Mouse (Mus musculus) adrenal gland, postnatal 4 days (tissue): Measurements from ENCODE around the gene Zglp1. TPM values are rescaled to one million over a fixed set of nuclear protein-coding genes. Genes with fewer than 3 reads are reported as not detected.

Experiments
- DNase-seq, 2 experiments: peaks; one replicate each; pipeline ENCODE4 v3.0.0; 2021 to 2022; ENCODE audit warnings: low spot score in 2 of 2, mixed read lengths in 2 of 2
- microRNA-seq: library from miRNA; unstranded; fragments of <30 nt; microRNA quantifications from one replicate; pipeline ENCODE4 v1.2.0, GENCODE M21; 2021
- total RNA-seq, 2 experiments: library from RNA; stranded (reverse); gene quantifications; 2 replicates each; pipeline ENCODE4 v1.2.3; 2021

Gene Zglp1
- total RNA-seq, 2 experiments from 2014 or later = not detected

GRCm38 (mm10) chr9:21028560-21029110 is 38.3 kb downstream of the Zglp1 start:
- no peak for DNase-seq

GRCm38 (mm10) chr9:21027774-21028290 is 39.1 kb downstream of the Zglp1 start:
- DNase-seq = no peak

- no peak for DNase-seq
Measured at GRCm38 (mm10) chr9:21026849-21027248, 40.0 kb downstream of the Zglp1 start.

GRCm38 (mm10) chr9:21025258-21025810 is 41.6 kb downstream of the Zglp1 start:
- no peak for DNase-seq

GRCm38 (mm10) chr9:21022726-21023125 is 44.2 kb downstream of the Zglp1 start:
- DNase-seq = no peak

- no peak for DNase-seq
Measured at GRCm38 (mm10) chr9:21022288-21022687, 44.6 kb downstream of the Zglp1 start.

GRCm38 (mm10) chr9:21021363-21021762 is 45.5 kb downstream of the Zglp1 start:
- DNase-seq = no peak

- no peak for DNase-seq
Measured at GRCm38 (mm10) chr9:21018600-21018999, 48.3 kb downstream of the Zglp1 start.

GRCm38 (mm10) chr9:21017177-21017575 is 49.7 kb downstream of the Zglp1 start:
- DNase-seq = no peak

GRCm38 (mm10) chr9:21016331-21017176 is 50.3 kb downstream of the Zglp1 start:
- DNase-seq = no peak

- DNase-seq = peak in 1 of 2 experiments; percentile 46
Measured at GRCm38 (mm10) chr9:21015571-21016130, 51.2 kb downstream of the Zglp1 start, which contains the start of gene Icam1. Icam1 (plus strand) TSS chr9:21015985.

- DNase-seq = no peak
Measured at GRCm38 (mm10) chr9:21014691-21015570, 52.0 kb downstream of the Zglp1 start.

Small RNAs within 50 kb of the gene (microRNA-seq; reads per million reads assigned to microRNA genes)
- gene Mir1900 (not detected), gene Mir7082 (1.1 reads per million)

Other genes starting within 250 kb of the Zglp1 start
- gene Rdh8, start 248.6 kb downstream of the Zglp1 start, total RNA-seq = not detected
- 10 to 100 TPM; 34.4 to 43.7 TPM for gene A230050P20Rik, start 198.5 kb downstream of the Zglp1 start, total RNA-seq
- gene Angptl6, start 187.4 kb downstream of the Zglp1 start, total RNA-seq = 1 to 10 TPM; 2.7 to 3.2 TPM
- 10 to 100 TPM; 47.4 to 53.4 TPM for gene Ppan, start 178.9 kb downstream of the Zglp1 start, total RNA-seq
- gene Eif3g, start 168.5 kb downstream of the Zglp1 start, total RNA-seq = 100 to 1,000 TPM; 177 TPM
- 10 to 100 TPM; 71.8 to 89.6 TPM for gene Dnmt1, start 107.2 kb downstream of the Zglp1 start, total RNA-seq
- 10 to 100 TPM; 12.2 to 17.0 TPM for gene S1pr2, start 90.3 kb downstream of the Zglp1 start, total RNA-seq
- 10 to 100 TPM; 96.9 to 97.0 TPM for gene Mrpl4, start 64.4 kb downstream of the Zglp1 start, total RNA-seq
- gene Icam1, start 51.1 kb downstream of the Zglp1 start, total RNA-seq = 10 to 100 TPM in 1 of 2 experiments, 1 to 10 TPM in 1; 10.0 to 11.7 TPM
- 1 to 10 TPM; 3.8 to 4.5 TPM for gene Icam4, start 37.7 kb downstream of the Zglp1 start, total RNA-seq
- gene Icam5, start 35.0 kb downstream of the Zglp1 start, total RNA-seq = 1 to 10 TPM in 1 of 2 experiments, under 1 TPM in 1; 0.81 to 1.3 TPM
- gene Gm49373, start 6.0 kb upstream of the Zglp1 start, total RNA-seq = under 1 TPM in 1 of 2 experiments, not detected in 1; 0.64 TPM
- gene Fdx1l, start 6.5 kb upstream of the Zglp1 start, total RNA-seq = 10 to 100 TPM; 32.9 to 37.7 TPM
- 1 to 10 TPM; 3.1 to 3.9 TPM for gene Gm38431, start 24.9 kb upstream of the Zglp1 start, total RNA-seq
- gene Raver1, start 24.9 kb upstream of the Zglp1 start, total RNA-seq = 10 to 100 TPM; 67.0 to 68.4 TPM
- 10 to 100 TPM; 18.9 to 19.2 TPM for gene Tyk2, start 64.2 kb upstream of the Zglp1 start, total RNA-seq
- gene Cdc37, start 82.9 kb upstream of the Zglp1 start, total RNA-seq = 100 to 1,000 TPM; 174 to 190 TPM
- 10 to 100 TPM in 1 of 2 experiments, 1 to 10 TPM in 1; 9.7 to 10.6 TPM for gene Pde4a, start 98.6 kb upstream of the Zglp1 start, total RNA-seq
- gene Keap1, start 172.3 kb upstream of the Zglp1 start, total RNA-seq = 10 to 100 TPM; 46.6 to 50.8 TPM
- under 1 TPM; 0.20 to 0.28 TPM for gene S1pr5, start 181.3 kb upstream of the Zglp1 start, total RNA-seq
- 10 to 100 TPM; 33.4 to 38.7 TPM for gene Atg4d, start 198.2 kb upstream of the Zglp1 start, total RNA-seq
- gene Kri1, start 220.9 kb upstream of the Zglp1 start, total RNA-seq = 10 to 100 TPM; 40.2 to 41.8 TPM
- gene Cdkn2d, start 224.3 kb upstream of the Zglp1 start, total RNA-seq = 10 to 100 TPM; 21.9 to 25.6 TPM
- gene Ap1m2, start 245.2 kb upstream of the Zglp1 start, total RNA-seq = 1 to 10 TPM in 1 of 2 experiments, not detected in 1; 3.4 TPM